Mouse (Mus musculus) lung, embryonic 15.5 days (tissue): ENCODE results near the gene Fam187b. TPM values are rescaled to one million over a fixed set of nuclear protein-coding genes. Genes with fewer than 3 reads are reported as not detected.

Experiments used
- ATAC-seq: fragments of 200-750 bp; cut with Nextera tagmentation; 2 replicates; pipeline ENCODE4 v1.8.0; 2017; ENCODE audit warnings: moderate number of reproducible peaks, borderline replicate concordance; ENCODE audit not compliant: low FRiP score, low TSS enrichment; ENCODE audit errors: extremely low read depth
- H3K27ac ChIP-seq: fragments of 300-500 bp; sonication (generic); 2 replicates; pipeline ENCODE4 v1.5.1; 2015; ENCODE audit warnings: moderate library complexity, mild to moderate bottlenecking, inconsistent platforms
- H3K27me3 ChIP-seq: fragments of 300-500 bp; sonication (generic); 2 replicates; pipeline ENCODE4 v1.6.1; 2015; ENCODE audit warnings: inconsistent platforms
- H3K36me3 ChIP-seq: fragments of 300-500 bp; sonication (generic); 2 replicates; pipeline ENCODE4 v1.6.1; 2015; ENCODE audit warnings: inconsistent platforms
- H3K4me1 ChIP-seq: fragments of 300-500 bp; sonication (generic); 2 replicates; pipeline ENCODE4 v1.6.1; 2015; ENCODE audit warnings: inconsistent platforms
- H3K4me2 ChIP-seq: fragments of 300-500 bp; sonication (generic); 2 replicates; pipeline ENCODE4 v1.6.1; 2015; ENCODE audit warnings: inconsistent platforms, mild to moderate bottlenecking, moderate library complexity
- H3K4me3 ChIP-seq: fragments of 300-500 bp; sonication (generic); 2 replicates; pipeline ENCODE4 v1.5.1; 2015; ENCODE audit warnings: mild to moderate bottlenecking, inconsistent platforms
- H3K9ac ChIP-seq: fragments of 300-500 bp; sonication (generic); 2 replicates; pipeline ENCODE4 v1.6.1; 2015; ENCODE audit warnings: inconsistent platforms
- H3K9me3 ChIP-seq: fragments of 300-500 bp; sonication (generic); 2 replicates; pipeline ENCODE4 v1.6.1; 2016; ENCODE audit warnings: inconsistent platforms
- WGBS: fragments of 180-500 bp; shearing (Covaris S2); methylation state at CpG from one replicate; pipeline ENCODE4 v1.1.7; 2015; 5-methylcytosine and 5-hydroxymethylcytosine counted together
- polyA plus RNA-seq: library from polyadenylated mRNA; unstranded; fragments of >200 nt; fragmentation: Nextera tagmentation; extraction: Ambion mirVana; gene quantifications from 2 replicates; pipeline ENCODE4 v1.2.1, GENCODE M21; 2015

Fam187b gene
- polyA plus RNA-seq, 1 experiment from 2014 or later = 6.3 TPM

- WGBS = 88% methylated on average over 6 of the region's 6 CpGs
- no peaks in the 10 kb centered on the region for H3K27me3 ChIP-seq
- H3K27ac ChIP-seq = no peak overlapping the region
- peaks cover 15% of the 10 kb centered on the region for H3K36me3 ChIP-seq
- H3K4me1 ChIP-seq = peaks cover 16% of the 10 kb centered on the region
- no peak for ATAC-seq
- H3K9me3 ChIP-seq = no peaks in the 10 kb centered on the region
- no peak overlapping the region for H3K4me3 ChIP-seq
- H3K9ac ChIP-seq = no peak overlapping the region
- no peak overlapping the region for H3K4me2 ChIP-seq
Measured at GRCm38 (mm10) chr7:30959786-30960349, 13.7 kb upstream of the Fam187b start.

GRCm38 (mm10) chr7:30962862-30963261, 10.7 kb upstream of the Fam187b start:
- Histone ChIP-seq H3K27me3 (no peaks in the 10 kb centered on the region), H3K36me3 (peaks cover 13% of the 10 kb centered on the region), H3K27ac (no peak overlapping the region), H3K9ac (no peak overlapping the region), H3K4me1 (peaks cover 7% of the 10 kb centered on the region), H3K4me3 (no peak overlapping the region), H3K4me2 (no peak overlapping the region), H3K9me3 (no peaks in the 10 kb centered on the region)
- 85% methylated on average over 5 of the region's 5 CpGs for WGBS
- ATAC-seq = no peak

GRCm38 (mm10) chr7:30964366-30964765, 9.2 kb upstream of the Fam187b start:
- Histone ChIP-seq H3K27me3 (no peaks in the 10 kb centered on the region), H3K9me3 (no peaks in the 10 kb centered on the region), H3K4me2 (no peak overlapping the region), H3K4me3 (no peak overlapping the region), H3K36me3 (peaks cover 3% of the 10 kb centered on the region), H3K4me1 (no peaks in the 10 kb centered on the region), H3K9ac (no peak overlapping the region), H3K27ac (no peak overlapping the region)
- 76% methylated on average over 7 of the region's 7 CpGs for WGBS
- no peak for ATAC-seq

GRCm38 (mm10) chr7:30965677-30966076, 7.9 kb upstream of the Fam187b start:
- ATAC-seq = no peak
- H3K27ac ChIP-seq = no peak overlapping the region
- no peak overlapping the region for H3K4me2 ChIP-seq
- H3K36me3 ChIP-seq = no peaks in the 10 kb centered on the region; the same call in 1 of the 2 replicates
- H3K4me1 ChIP-seq = no peaks in the 10 kb centered on the region
- H3K9ac ChIP-seq = no peak overlapping the region
- no peak overlapping the region for H3K4me3 ChIP-seq
- H3K27me3 ChIP-seq = no peaks in the 10 kb centered on the region
- no peaks in the 10 kb centered on the region for H3K9me3 ChIP-seq
- 86% methylated on average over 14 of the region's 14 CpGs for whole genome bisulfite sequencing

- peaks cover 4% of the 10 kb centered on the region; the same call in 1 of the 2 replicates for H3K36me3 ChIP-seq
- H3K4me2 ChIP-seq = no peak overlapping the region
- H3K4me1 ChIP-seq = 0 out of 2 replicates have a peak, but pooled peaks cover under 1% of the 10 kb centered on the region
- H3K27ac ChIP-seq = no peak overlapping the region
- peaks cover under 1% of the 10 kb centered on the region; the same call in 1 of the 2 replicates for H3K27me3 ChIP-seq
- no peaks in the 10 kb centered on the region for H3K9me3 ChIP-seq
- no peak overlapping the region for H3K4me3 ChIP-seq
- H3K9ac ChIP-seq = no peak overlapping the region
- no peak for ATAC-seq
- WGBS = 69% methylated on average over 3 of the region's 3 CpGs
Measured at GRCm38 (mm10) chr7:30966657-30967056, 6.9 kb upstream of the Fam187b start.

GRCm38 (mm10) chr7:30968611-30969010, 5.0 kb upstream of the Fam187b start:
- Histone ChIP-seq H3K4me1 (peaks cover 9% of the 10 kb centered on the region; the same call in 1 of the 2 replicates), H3K4me2 (no peak overlapping the region), H3K9ac (no peak overlapping the region), H3K9me3 (no peaks in the 10 kb centered on the region), H3K36me3 (0 out of 2 replicates have a peak, but pooled peaks cover 4% of the 10 kb centered on the region), H3K27ac (no peak overlapping the region), H3K27me3 (peaks cover 20% of the 10 kb centered on the region), H3K4me3 (no peak overlapping the region)
- no peak for ATAC-seq
- WGBS = 83% methylated on average over 8 of the region's 8 CpGs

- H3K27me3 ChIP-seq = peaks cover 21% of the 10 kb centered on the region
- H3K4me3 ChIP-seq = no peak overlapping the region
- no peak overlapping the region for H3K9ac ChIP-seq
- H3K9me3 ChIP-seq = no peaks in the 10 kb centered on the region
- no peak overlapping the region for H3K4me2 ChIP-seq
- ATAC-seq = no peak
- H3K36me3 ChIP-seq = 0 out of 2 replicates have a peak, but pooled peaks cover 4% of the 10 kb centered on the region
- peaks cover 10% of the 10 kb centered on the region; the same call in 1 of the 2 replicates for H3K4me1 ChIP-seq
- 76% methylated on average over 4 of the region's 4 CpGs for WGBS
- H3K27ac ChIP-seq = no peak overlapping the region
Measured at GRCm38 (mm10) chr7:30969174-30969573, 4.4 kb upstream of the Fam187b start.

- Histone ChIP-seq H3K9ac (0 out of 2 replicates have a peak overlapping the region, but pooled peaks have one; percentile 55), H3K9me3 (no peaks in the 10 kb centered on the region), H3K4me1 (peaks cover 13% of the 10 kb centered on the region; the same call in 1 of the 2 replicates), H3K4me3 (peak overlapping the region; percentile 56), H3K36me3 (0 out of 2 replicates have a peak, but pooled peaks cover 4% of the 10 kb centered on the region), H3K27me3 (peaks cover 21% of the 10 kb centered on the region), H3K4me2 (peak overlapping the region; percentile 61), H3K27ac (no peak overlapping the region)
- no peak for ATAC-seq
- 70% methylated on average over 15 of the region's 15 CpGs for WGBS
Measured at GRCm38 (mm10) chr7:30971901-30972300, 1.7 kb upstream of the Fam187b start.

- 3% methylated on average over 41 of the region's 41 CpGs for WGBS
- peaks cover 13% of the 10 kb centered on the region; the same call in 1 of the 2 replicates for H3K4me1 ChIP-seq
- peak overlapping the region; percentile 61 for H3K4me2 ChIP-seq
- peak overlapping the region; percentile 55 for H3K9ac ChIP-seq
- H3K36me3 ChIP-seq = 0 out of 2 replicates have a peak, but pooled peaks cover 4% of the 10 kb centered on the region
- H3K9me3 ChIP-seq = no peaks in the 10 kb centered on the region
- peak overlapping the region; percentile 96 for H3K27ac ChIP-seq
- H3K27me3 ChIP-seq = peaks cover 21% of the 10 kb centered on the region
- H3K4me3 ChIP-seq = peak overlapping the region; percentile 56
- peak; percentile 62 for ATAC-seq
Measured at GRCm38 (mm10) chr7:30972426-30973250, 952 bp upstream of the Fam187b start.

DNA sequence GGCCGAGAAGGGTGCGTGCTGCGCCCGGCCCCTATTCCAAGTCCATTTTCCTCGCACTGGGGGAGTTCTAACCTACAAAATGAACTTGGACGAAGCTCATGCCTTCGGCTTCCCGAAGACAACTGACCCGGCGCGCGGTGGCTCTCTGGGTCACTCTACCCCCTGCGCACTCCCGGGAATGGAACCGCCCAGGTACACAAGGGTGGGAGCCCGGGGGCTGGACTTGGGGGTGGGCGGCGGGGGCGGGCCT, 414 bp upstream of the Fam187b start, which contains the start of gene Lsr:
TSS of gene Lsr (minus strand) at position 214 of the 250 bp plus-strand sequence.
- 0 out of 2 replicates have a peak, but pooled peaks cover 4% of the 10 kb centered on the region for H3K36me3 ChIP-seq
- peak within 1 kb of the TSS; percentile 61 for H3K4me2 ChIP-seq
- peaks cover 13% of the 10 kb centered on the region; the same call in 1 of the 2 replicates for H3K4me1 ChIP-seq
- under 1% methylated on average over 19 of the region's 19 CpGs for WGBS
- H3K27me3 ChIP-seq = peaks cover 21% of the 10 kb centered on the region
- H3K4me3 ChIP-seq = peak within 1 kb of the TSS; percentile 56
- H3K9ac ChIP-seq = peak within 1 kb of the TSS; percentile 55
- no peak; the same call in 1 of the 2 replicates for ATAC-seq
- no peaks in the 10 kb centered on the region for H3K9me3 ChIP-seq
- H3K27ac ChIP-seq = peak within 1 kb of the TSS; percentile 96

- no peak overlapping the region for H3K27ac ChIP-seq
- no peak overlapping the region for H3K4me2 ChIP-seq
- no peaks in the 10 kb centered on the region for H3K9me3 ChIP-seq
- no peaks in the 10 kb centered on the region for H3K36me3 ChIP-seq
- H3K4me3 ChIP-seq = no peak overlapping the region
- H3K27me3 ChIP-seq = no peaks in the 10 kb centered on the region
- H3K4me1 ChIP-seq = no peaks in the 10 kb centered on the region
- 88% methylated on average over 4 of the region's 4 CpGs for WGBS
- no peak overlapping the region for H3K9ac ChIP-seq
- no peak for ATAC-seq
Measured at GRCm38 (mm10) chr7:30981703-30982102, 8.1 kb downstream of the Fam187b start.

GRCm38 (mm10) chr7:30985357-30985756, 11.8 kb downstream of the Fam187b start:
- Histone ChIP-seq H3K36me3 (no peaks in the 10 kb centered on the region), H3K27ac (no peak overlapping the region), H3K9ac (no peak overlapping the region), H3K27me3 (no peaks in the 10 kb centered on the region), H3K9me3 (no peaks in the 10 kb centered on the region), H3K4me2 (no peak overlapping the region), H3K4me3 (no peak overlapping the region), H3K4me1 (no peaks in the 10 kb centered on the region)
- 81% methylated on average over 9 of the region's 9 CpGs for WGBS
- no peak for ATAC-seq
